Mouse (Mus musculus): ENCODE results near the gene Orc3. TPM values are rescaled to one million over a fixed set of nuclear protein-coding genes. Genes with fewer than 3 reads are reported as not detected.
A peak's percentile ranks its signal among the peaks of the same experiment; 100 is the strongest.

Orc3 gene
- total RNA-seq (2021) = 10 to 100 TPM; 56.3 to 81.0 TPM
- long read RNA-seq, experiment 1, transcript Orc3-202 (20 exons, 2,266 nt) = minor isoform, 17 of 85 reads
- long read RNA-seq, experiment 1, transcript Orc3-201 (20 exons, 2,300 nt) = major isoform, 21 of 85 reads
- long read RNA-seq, experiment 1, partial matches to known transcripts = 35 of 85 reads
- long read RNA-seq, experiment 1, other reads (novel, unspliced or antisense) = 12 of 85 reads
- long read RNA-seq, experiment 2, transcript Orc3-201 (20 exons, 2,300 nt) = major isoform, 18 of 81 reads
- long read RNA-seq, experiment 2, transcript Orc3-202 (20 exons, 2,266 nt) = minor isoform, 14 of 81 reads
- long read RNA-seq, experiment 2, partial matches to known transcripts = 37 of 81 reads
- long read RNA-seq, experiment 2, other reads (novel, unspliced or antisense) = 12 of 81 reads

GRCm38 (mm10) chr4:34614630-34615094 is at the start of gene Orc3, which contains the start of gene Rars2:
Gene Orc3 (minus strand): TSS chr4:34614944.
Gene Rars2 (plus strand): TSS chr4:34614957.
- DNase-seq = peak; percentile 96

- DNase-seq = no peak
Measured at GRCm38 (mm10) chr4:34661927-34662326, 47.2 kb upstream of the Orc3 start.

GRCm38 (mm10) chr4:34661514-34661913 is 46.8 kb upstream of the Orc3 start:
- DNase-seq = no peak

GRCm38 (mm10) chr4:34659012-34659411 is 44.3 kb upstream of the Orc3 start:
- no peak for DNase-seq

GRCm38 (mm10) chr4:34656101-34656500 is 41.4 kb upstream of the Orc3 start:
- DNase-seq = no peak

GRCm38 (mm10) chr4:34653179-34653578 is 38.4 kb upstream of the Orc3 start:
- DNase-seq = no peak

- DNase-seq = no peak
Measured at GRCm38 (mm10) chr4:34644779-34645178, 30.0 kb upstream of the Orc3 start.

GRCm38 (mm10) chr4:34640731-34641130 is 26.0 kb upstream of the Orc3 start:
- DNase-seq = no peak

- no peak for DNase-seq
Measured at GRCm38 (mm10) chr4:34639745-34640364, 25.1 kb upstream of the Orc3 start.

GRCm38 (mm10) chr4:34637851-34638250 is 23.1 kb upstream of the Orc3 start:
- DNase-seq = no peak

GRCm38 (mm10) chr4:34637386-34637785 is 22.6 kb upstream of the Orc3 start:
- no peak for DNase-seq

- DNase-seq = no peak
Measured at GRCm38 (mm10) chr4:34636036-34636435, 21.3 kb upstream of the Orc3 start.

GRCm38 (mm10) chr4:34634129-34634528 is 19.4 kb upstream of the Orc3 start:
- DNase-seq = no peak

GRCm38 (mm10) chr4:34629956-34630355 is 15.2 kb upstream of the Orc3 start:
- no peak for DNase-seq

- peak; percentile 10 for DNase-seq
Measured at GRCm38 (mm10) chr4:34626401-34626800, 11.7 kb upstream of the Orc3 start.

- DNase-seq = no peak
Measured at GRCm38 (mm10) chr4:34625556-34625955, 10.8 kb upstream of the Orc3 start.

- DNase-seq = no peak
Measured at GRCm38 (mm10) chr4:34616146-34616545, 1.4 kb upstream of the Orc3 start.

- peak; percentile 26 for DNase-seq
Measured at GRCm38 (mm10) chr4:34615303-34615702, 559 bp upstream of the Orc3 start.

GRCm38 (mm10) chr4:34613571-34614145 is 1.1 kb downstream of the Orc3 start:
- DNase-seq = peak; percentile 49

- DNase-seq = no peak
Measured at GRCm38 (mm10) chr4:34606658-34607057, 8.1 kb downstream of the Orc3 start.

- DNase-seq = no peak
Measured at GRCm38 (mm10) chr4:34603123-34603522, 11.6 kb downstream of the Orc3 start.

- no peak for DNase-seq
Measured at GRCm38 (mm10) chr4:34584871-34585607, 29.7 kb downstream of the Orc3 start.

Data from adrenal gland, postnatal 10 days (tissue).